Mouse (Mus musculus): ENCODE measurements around the gene Slit3.

DNA sequence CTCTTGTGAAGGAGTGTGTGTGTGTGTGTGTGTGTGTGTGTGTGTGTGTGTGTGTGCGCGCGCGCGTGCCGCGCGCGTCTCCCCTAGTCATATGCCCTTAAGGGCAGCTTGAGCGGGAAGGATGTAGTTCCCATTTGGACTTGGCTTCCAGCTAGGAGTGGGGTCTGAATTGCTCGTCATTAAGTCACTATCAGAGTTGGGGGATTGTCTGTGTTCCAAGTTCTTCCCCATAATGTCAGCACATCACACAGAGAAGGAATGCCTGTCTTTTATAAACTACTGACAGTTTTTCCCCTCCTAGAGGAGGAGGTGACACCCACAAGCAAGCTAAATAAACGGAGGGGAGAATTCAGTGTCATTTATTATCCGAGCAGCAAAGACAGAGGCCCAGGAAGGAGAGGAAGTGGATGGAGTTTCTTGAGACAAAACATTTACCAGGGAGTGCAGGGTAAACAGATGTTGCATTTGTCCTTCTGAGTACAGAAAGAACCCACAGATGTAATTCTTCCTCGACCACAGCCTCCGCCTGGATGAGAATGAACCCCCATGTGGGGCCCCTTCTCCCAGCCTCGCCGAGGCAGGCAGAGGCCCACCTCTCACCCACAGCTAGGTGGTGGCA is 3.6 kb downstream of the Slit3 start:
- no peak for TF ChIP-seq POLR2AphosphoS2 (IDR thresholded peaks at IDR 0.05; ENCODE audit: low read depth, low read length)
- TF ChIP-seq EP300 (IDR thresholded peaks at IDR 0.05; ENCODE audit: low read length) = no peak
- TF ChIP-seq GABPA (IDR thresholded peaks at IDR 0.05; ENCODE audit: insufficient replicate concordance, low read depth, low read length) = no peak
- TF ChIP-seq POLR2A (IDR thresholded peaks at IDR 0.05; ENCODE audit: low read depth, low read length) = no peak
- TF ChIP-seq ZNF384 (IDR thresholded peaks at IDR 0.05; ENCODE audit: low read depth, low read length) = no peak
- TF ChIP-seq KAT2A (IDR thresholded peaks at IDR 0.05; ENCODE audit: insufficient replicate concordance, low read length) = no peak
- no peak for TF ChIP-seq BHLHE40 (IDR thresholded peaks at IDR 0.05; ENCODE audit: low read depth, low read length)
- no peak for TF ChIP-seq USF2 (conservative IDR thresholded peaks at IDR 0.05; ENCODE audit: low read depth, low read length)
